Mouse (Mus musculus): ENCODE measurements around the gene Gm5728. TPM values are rescaled to one million over a fixed set of nuclear protein-coding genes. Genes with fewer than 3 reads are reported as not detected.
"Not testable (repeated sequence)": the region's sequence is repeated elsewhere in the genome, so short reads cannot be mapped to it uniquely, and the experiment has no call there.

Gm5728 gene
- not detected for polyA plus RNA-seq (2017; shearing (Covaris generic))

- ATAC-seq = not testable (repeated sequence)
Observed at GRCm38 (mm10) chr7:20375310-20375709, at the start of gene Gm5728. Gene Gm5728, minus strand, starts transcription at chr7:20375410.

- not testable (repeated sequence) for ATAC-seq
Observed at GRCm38 (mm10) chr7:20417642-20418041, 42.4 kb upstream of the Gm5728 start, which contains the start of gene Vmn1r100. Gene Vmn1r100, plus strand, starts transcription at chr7:20417942.

DNA sequence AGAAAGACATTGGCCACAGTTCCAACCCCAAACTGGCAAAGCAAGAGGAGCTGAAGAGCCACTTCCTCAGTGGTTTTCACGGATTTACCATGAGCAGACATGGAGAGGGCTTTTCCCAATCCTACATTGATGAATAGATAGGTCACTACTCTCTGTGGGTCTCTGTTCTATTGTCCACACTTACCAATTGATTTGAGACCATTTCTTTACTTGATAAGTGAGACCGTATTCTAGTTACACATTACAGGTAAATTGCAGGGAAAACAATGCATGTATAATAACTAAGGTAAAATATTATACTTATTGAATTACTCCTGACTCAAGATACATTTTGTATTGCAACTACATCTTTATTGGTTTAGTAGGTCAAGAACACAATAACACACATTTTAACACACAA, 41.2 kb downstream of the Gm5728 start, which contains the start of gene Gm4133:
Gm4133 (minus strand) TSS at position 101 of the 400 bp plus-strand sequence.
- ATAC-seq = not testable (repeated sequence)

Other genes with a start within 250 kb of the Gm5728 start
- gene Vmn1r93, start 236.3 kb downstream of the Gm5728 start, polyA plus RNA-seq (2017; shearing (Covaris generic)) = not detected
- gene Vmn1r94, start 207.0 kb downstream of the Gm5728 start, polyA plus RNA-seq (2017; shearing (Covaris generic)) = not detected
- not detected for gene Vmn1r95, start 181.7 kb downstream of the Gm5728 start, polyA plus RNA-seq (2017; shearing (Covaris generic))
- not detected for gene Gm6164, start 169.8 kb downstream of the Gm5728 start, polyA plus RNA-seq (2017; shearing (Covaris generic))
- gene Gm4498, start 141.6 kb downstream of the Gm5728 start, polyA plus RNA-seq (2017; shearing (Covaris generic)) = not detected
- gene Gm5890, start 112.6 kb downstream of the Gm5728 start, polyA plus RNA-seq (2017; shearing (Covaris generic)) = not detected
- gene Gm4133, start 41.3 kb downstream of the Gm5728 start, polyA plus RNA-seq (2017; shearing (Covaris generic)) = not detected
- not detected for gene Vmn1r100, start 42.5 kb upstream of the Gm5728 start, polyA plus RNA-seq (2017; shearing (Covaris generic))
- gene Vmn1r101, start 67.2 kb upstream of the Gm5728 start, polyA plus RNA-seq (2017; shearing (Covaris generic)) = not detected
- gene Gm10670, start 99.5 kb upstream of the Gm5728 start, polyA plus RNA-seq (2017; shearing (Covaris generic)) = not detected
- gene Vmn1r103, start 135.1 kb upstream of the Gm5728 start, polyA plus RNA-seq (2017; shearing (Covaris generic)) = not detected
- gene Vmn1r104, start 158.4 kb upstream of the Gm5728 start, polyA plus RNA-seq (2017; shearing (Covaris generic)) = not detected
- gene Gm5726, start 170.3 kb upstream of the Gm5728 start, polyA plus RNA-seq (2017; shearing (Covaris generic)) = not detected
- not detected for gene Gm4141, start 200.8 kb upstream of the Gm5728 start, polyA plus RNA-seq (2017; shearing (Covaris generic))
- under 1 TPM in 1 of 2 experiments, not detected in 1; 0.28 TPM for gene Gm4513, start 223.6 kb upstream of the Gm5728 start, polyA plus RNA-seq (2017; shearing (Covaris generic))